Mouse (Mus musculus) embryonic facial prominence, embryonic 11.5 days (tissue): ENCODE measurements around the gene Cybc1. TPM values are rescaled to one million over a fixed set of nuclear protein-coding genes. Genes with fewer than 3 reads are reported as not detected.

Experiments
- ATAC-seq: fragments of 200-750 bp; cut with Nextera tagmentation; replicated peaks from 2 replicates; pipeline ENCODE4 v1.8.0; 2017; ENCODE audit warnings: low read depth; ENCODE audit not compliant: insufficient number of reproducible peaks, low FRiP score, low TSS enrichment
- DNase-seq: peaks from one replicate; pipeline ENCODE4 v3.0.0-alpha.2; 2015; ENCODE audit warnings: low spot score
- H3K27ac ChIP-seq: fragments of 300-500 bp; sonication (generic); replicated peaks from 2 replicates; pipeline ENCODE4 v1.5.1; 2014; ENCODE audit warnings: mild to moderate bottlenecking, low read depth, low read length, control low read depth
- H3K27me3 ChIP-seq: fragments of 300-500 bp; sonication (generic); 2 replicates; pipeline ENCODE4 v1.6.1; 2014; ENCODE audit warnings: mild to moderate bottlenecking, low read length, moderate library complexity, mixed read lengths; ENCODE audit not compliant: control insufficient read depth, insufficient read depth
- H3K36me3 ChIP-seq: fragments of 300-500 bp; sonication (generic); replicated peaks from 2 replicates; pipeline ENCODE4 v1.6.1; 2014; ENCODE audit warnings: low read depth, mild to moderate bottlenecking, low read length, moderate library complexity, mixed read lengths; ENCODE audit not compliant: control insufficient read depth, insufficient read depth
- H3K4me1 ChIP-seq: fragments of 300-500 bp; sonication (generic); 2 replicates; pipeline ENCODE4 v1.6.1; 2014; ENCODE audit warnings: low read length, mixed read lengths; ENCODE audit not compliant: control insufficient read depth, insufficient read depth
- H3K4me2 ChIP-seq: fragments of 300-500 bp; sonication (generic); 2 replicates; pipeline ENCODE4 v1.6.1; 2014; ENCODE audit warnings: low read depth, mild to moderate bottlenecking, control low read depth, low read length, moderate library complexity
- H3K4me3 ChIP-seq: fragments of 300-500 bp; sonication (generic); 2 replicates; pipeline ENCODE4 v1.5.1; 2014; ENCODE audit warnings: low read depth, low read length, control low read depth
- H3K9ac ChIP-seq: fragments of 300-500 bp; sonication (generic); replicated peaks from 2 replicates; pipeline ENCODE4 v1.6.1; 2014; ENCODE audit warnings: mild to moderate bottlenecking, control low read depth, low read length
- H3K9me3 ChIP-seq: fragments of 300-500 bp; sonication (generic); replicated peaks from 2 replicates; pipeline ENCODE4 v1.6.1; 2016; ENCODE audit warnings: mild to moderate bottlenecking, low read length, inconsistent platforms, mixed read lengths; ENCODE audit not compliant: control insufficient read depth
- WGBS: fragments of 180-500 bp; shearing (Covaris S2); extraction: QIAGEN DNeasy Blood & Tissue Kit; methylation state at CpG from one replicate; pipeline ENCODE4 v1.1.7; 2014; 5-methylcytosine and 5-hydroxymethylcytosine counted together
- polyA plus RNA-seq: library from polyadenylated mRNA; unstranded; fragments of >200 nt; fragmentation: Nextera tagmentation; extraction: Ambion mirVana; gene quantifications from 2 replicates; pipeline ENCODE4 v1.2.1, GENCODE M21; 2014

Cybc1 gene
- polyA plus RNA-seq, 1 experiment from 2014 or later, result 30.2 TPM

DNA sequence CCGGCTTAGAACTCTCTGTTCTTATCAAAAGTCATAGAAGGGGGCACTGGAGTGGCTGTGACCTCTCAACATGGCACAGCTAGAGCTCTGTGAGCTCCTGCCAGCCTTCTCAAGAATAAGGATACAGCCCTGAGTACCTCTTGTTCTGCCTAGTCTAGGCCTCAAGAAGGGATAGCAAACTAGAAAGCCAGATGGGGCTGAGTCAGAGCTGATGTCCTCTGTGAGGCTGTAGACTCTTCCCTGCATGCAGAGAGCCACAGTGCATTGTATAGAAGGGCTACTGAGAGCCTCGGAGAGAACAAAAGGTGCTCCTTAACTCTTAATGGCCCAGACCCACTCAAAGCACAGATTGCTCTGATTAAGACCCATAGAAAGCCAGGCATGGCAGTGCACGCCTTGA, 54.9 kb downstream of the Cybc1 start:
- WGBS, result 51% methylated on average over 3 of the region's 3 CpGs
- Histone ChIP-seq H3K4me1 (no peaks in the 10 kb centered on the region), H3K4me3 (no peak overlapping the region), H3K36me3 (no peaks in the 10 kb centered on the region), H3K27me3 (no peaks in the 10 kb centered on the region), H3K27ac (no peak overlapping the region), H3K4me2 (no peak overlapping the region), H3K9me3 (no peaks in the 10 kb centered on the region), H3K9ac (no peak overlapping the region)
- DNase-seq (peak; percentile 23), ATAC-seq (no peak)

DNA sequence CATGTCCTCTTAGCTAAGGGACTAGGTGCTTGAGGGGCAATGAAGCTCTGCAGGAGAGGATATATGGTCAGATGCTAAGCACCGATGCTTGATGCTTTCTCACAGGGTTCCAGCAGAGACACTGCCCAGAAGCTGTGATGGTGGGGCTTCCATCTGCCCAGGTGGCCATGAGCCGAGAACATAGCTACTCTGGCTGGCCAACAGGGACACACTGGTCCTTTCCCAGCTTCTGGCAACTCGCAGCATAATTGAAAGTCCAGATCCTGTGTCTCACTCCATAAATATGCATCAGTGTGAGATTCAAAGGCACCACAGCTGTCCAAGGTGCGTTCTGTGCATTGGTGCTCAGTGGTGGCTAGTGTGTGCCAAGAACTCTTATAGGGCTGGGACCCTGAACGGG, 55.9 kb downstream of the Cybc1 start:
- H3K4me3 ChIP-seq, result no peak overlapping the region
- no peaks in the 10 kb centered on the region for H3K9me3 ChIP-seq
- H3K36me3 ChIP-seq, result no peaks in the 10 kb centered on the region
- no peaks in the 10 kb centered on the region for H3K4me1 ChIP-seq
- no peak overlapping the region for H3K4me2 ChIP-seq
- 89% methylated on average over 5 of the region's 5 CpGs for WGBS
- no peak for DNase-seq
- H3K9ac ChIP-seq, result no peak overlapping the region
- ATAC-seq, result no peak
- no peak overlapping the region for H3K27ac ChIP-seq
- H3K27me3 ChIP-seq, result no peaks in the 10 kb centered on the region

Other genes with a start within 250 kb of the Cybc1 start
- 60.3 and 66.1 TPM in 2 replicates for gene Csnk1d, start 238.0 kb downstream of the Cybc1 start, polyA plus RNA-seq
- gene Cd7, start 189.9 kb downstream of the Cybc1 start, polyA plus RNA-seq, result not detected in 2 replicates
- gene Sectm1b, start 165.8 kb downstream of the Cybc1 start, polyA plus RNA-seq, result not detected in 2 replicates
- gene Sectm1a, start 148.1 kb downstream of the Cybc1 start, polyA plus RNA-seq, result not detected in 2 replicates
- not detected in 2 replicates for gene Tex19.2, start 110.6 kb downstream of the Cybc1 start, polyA plus RNA-seq
- 0.24 TPM in 1 of 2 replicates, not detected in the other for gene Tex19.1, start 83.2 kb downstream of the Cybc1 start, polyA plus RNA-seq
- 0.17 TPM in 1 of 2 replicates, not detected in the other for gene Uts2r, start 69.1 kb downstream of the Cybc1 start, polyA plus RNA-seq
- 5.4 and 6.3 TPM in 2 replicates for gene Hexdc, start 24.9 kb downstream of the Cybc1 start, polyA plus RNA-seq
- gene Ogfod3, start 24.6 kb downstream of the Cybc1 start, polyA plus RNA-seq, result 16.0 and 19.0 TPM in 2 replicates
- 62.2 and 66.4 TPM in 2 replicates for gene Narf, start 7.9 kb upstream of the Cybc1 start, polyA plus RNA-seq
- gene Foxk2, start 30.7 kb upstream of the Cybc1 start, polyA plus RNA-seq, result 13.4 and 18.1 TPM in 2 replicates
- 117 and 119 TPM in 2 replicates for gene Wdr45b, start 125.1 kb upstream of the Cybc1 start, polyA plus RNA-seq
- 3.6 and 4.9 TPM in 2 replicates for gene Rab40b, start 158.9 kb upstream of the Cybc1 start, polyA plus RNA-seq
- gene Fn3krp, start 192.1 kb upstream of the Cybc1 start, polyA plus RNA-seq, result 8.4 and 8.7 TPM in 2 replicates
- gene Fn3k, start 205.6 kb upstream of the Cybc1 start, polyA plus RNA-seq, result 0.33 and 0.70 TPM in 2 replicates
- gene Tbcd, start 222.6 kb upstream of the Cybc1 start, polyA plus RNA-seq, result 31.1 and 36.6 TPM in 2 replicates